Mouse (Mus musculus): Measurements from ENCODE around the gene E2f3.
A peak's percentile ranks its signal among the peaks of the same experiment; 100 is the strongest.

The E2f3 gene

GRCm38 (mm10) chr13:29913061-29913460 lies 72.8 kb downstream of the E2f3 start:
- no peak for DNase-seq

GRCm38 (mm10) chr13:29912251-29912650 lies 73.6 kb downstream of the E2f3 start:
- DNase-seq, result no peak

GRCm38 (mm10) chr13:29911141-29911540 lies 74.7 kb downstream of the E2f3 start:
- DNase-seq, result no peak

GRCm38 (mm10) chr13:29908431-29908830 lies 77.4 kb downstream of the E2f3 start:
- no peak for DNase-seq

GRCm38 (mm10) chr13:29907995-29908394 lies 77.9 kb downstream of the E2f3 start:
- DNase-seq, result no peak

- DNase-seq, result no peak
Measured at GRCm38 (mm10) chr13:29906734-29907133, 79.1 kb downstream of the E2f3 start.

GRCm38 (mm10) chr13:29903341-29903740 lies 82.5 kb downstream of the E2f3 start:
- DNase-seq, result no peak

- DNase-seq, result no peak
Measured at GRCm38 (mm10) chr13:29902676-29903075, 83.2 kb downstream of the E2f3 start.

- DNase-seq, result no peak
Measured at GRCm38 (mm10) chr13:29901641-29902040, 84.2 kb downstream of the E2f3 start.

GRCm38 (mm10) chr13:29866780-29867179 lies 119.1 kb downstream of the E2f3 start:
- no peak for DNase-seq

- DNase-seq, result no peak
Measured at GRCm38 (mm10) chr13:29864331-29864730, 121.5 kb downstream of the E2f3 start.

- DNase-seq, result no peak
Measured at GRCm38 (mm10) chr13:29860087-29860486, 125.8 kb downstream of the E2f3 start.

GRCm38 (mm10) chr13:29857436-29857835 lies 128.4 kb downstream of the E2f3 start:
- peak; percentile 17 for DNase-seq

All from thymus, postnatal 14 days (tissue).